Mouse (Mus musculus) fat pad, adult 2 months (tissue): ENCODE measurements around the gene Mrps18b.

ENCODE experiments used
- DNase-seq: peaks from one replicate; pipeline ENCODE4 v3.0.0-alpha.2; 2011; ENCODE audit warnings: low read depth, low spot score; ENCODE audit errors: extremely low read depth

Mrps18b gene

GRCm38 (mm10) chr17:35879245-35880057 lies 36.7 kb downstream of the Mrps18b start, which contains the start of gene Dhx16:
Gene Dhx16, plus strand, starts transcription at chr17:35879819.
- DNase-seq, result peak; percentile 57

- no peak for DNase-seq
Observed at GRCm38 (mm10) chr17:35874721-35875120, 41.5 kb downstream of the Mrps18b start.

- no peak for DNase-seq
Observed at GRCm38 (mm10) chr17:35873774-35874519, 42.2 kb downstream of the Mrps18b start.

- DNase-seq, result no peak
Observed at GRCm38 (mm10) chr17:35870884-35871696, 45.1 kb downstream of the Mrps18b start.

GRCm38 (mm10) chr17:35870151-35870883 lies 45.9 kb downstream of the Mrps18b start:
- no peak for DNase-seq

- no peak for DNase-seq
Observed at GRCm38 (mm10) chr17:35869346-35870067, 46.7 kb downstream of the Mrps18b start.

GRCm38 (mm10) chr17:35868961-35869345 lies 47.2 kb downstream of the Mrps18b start:
- DNase-seq, result no peak

GRCm38 (mm10) chr17:35868165-35868820 lies 47.9 kb downstream of the Mrps18b start:
- DNase-seq, result no peak

GRCm38 (mm10) chr17:35866911-35867890 lies 49.0 kb downstream of the Mrps18b start:
- no peak for DNase-seq

GRCm38 (mm10) chr17:35866281-35866831 lies 49.8 kb downstream of the Mrps18b start:
- no peak for DNase-seq

GRCm38 (mm10) chr17:35865481-35866280 lies 50.5 kb downstream of the Mrps18b start, which contains the start of gene Ppp1r18:
Gene Ppp1r18, plus strand, starts transcription at chr17:35865593.
- no peak for DNase-seq

GRCm38 (mm10) chr17:35864832-35865353 lies 51.3 kb downstream of the Mrps18b start:
- no peak for DNase-seq

- DNase-seq, result no peak
Observed at GRCm38 (mm10) chr17:35861198-35861857, 54.9 kb downstream of the Mrps18b start, which contains the start of gene Nrm. Gene Nrm, plus strand, starts transcription at chr17:35861318.

- DNase-seq, result no peak
Observed at GRCm38 (mm10) chr17:35860831-35861197, 55.4 kb downstream of the Mrps18b start.
